Mouse (Mus musculus): ENCODE data around the gene Sox6. TPM values are rescaled to one million over a fixed set of nuclear protein-coding genes. Genes with fewer than 3 reads are reported as not detected.

Gene Sox6
- 11.3 and 16.0 TPM in 2 replicates for polyA plus RNA-seq (2015; fragmentation: Nextera tagmentation; extraction: Ambion mirVana)

GRCm38 (mm10) chr7:116038511-116038910, at the start of gene Sox6:
Sox6 (minus strand) TSS chr7:116038796.

DNA sequence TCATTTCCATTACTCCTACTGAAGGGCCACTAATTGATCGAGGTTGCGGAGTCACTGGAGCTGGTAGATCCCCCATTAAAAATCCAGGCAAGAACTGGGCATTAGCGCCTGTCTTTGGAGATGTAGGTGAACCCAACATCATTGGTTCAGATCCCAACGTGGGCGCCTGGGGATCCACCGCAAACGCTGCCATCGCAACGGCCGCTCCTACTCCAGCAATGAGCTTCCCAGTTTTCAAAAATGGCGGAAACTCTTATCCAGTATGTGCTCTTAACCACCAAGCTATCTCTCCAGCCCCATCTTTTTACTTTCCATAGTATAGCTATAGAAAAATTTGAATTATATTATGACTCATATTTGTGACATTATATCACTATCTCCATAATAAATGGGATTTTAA, 45.8 kb upstream of the Sox6 start, which contains the start of gene Gm4353:
TSS of gene Gm4353 (minus strand) at position 270 of the 400 bp plus-strand sequence.

DNA sequence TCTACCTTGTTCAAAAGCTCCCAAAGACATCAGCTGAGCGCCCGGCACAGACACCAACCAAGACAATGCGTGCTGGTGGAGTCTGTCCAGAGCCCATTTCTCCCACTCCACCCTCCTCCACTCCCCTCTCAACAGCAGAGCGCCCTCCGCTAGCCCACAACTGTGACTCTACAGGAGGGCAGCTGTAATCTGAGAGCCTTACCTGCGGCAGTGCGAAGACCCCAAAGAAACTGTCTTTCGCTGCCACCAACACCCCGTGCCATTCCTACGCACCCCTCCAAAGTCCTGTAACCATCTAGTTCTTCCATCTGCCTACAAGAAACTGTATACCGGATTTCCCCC, 571 bp upstream of the Sox6 start, which contains the start of gene 1110004F10Rik:
TSS of gene 1110004F10Rik (plus strand) at position 202 of the 342 bp plus-strand sequence.

Other genes with a start within 250 kb of the Sox6 start
- 233 and 246 TPM in 2 replicates for gene 1110004F10Rik, start 601 bp upstream of the Sox6 start, polyA plus RNA-seq (2015; fragmentation: Nextera tagmentation; extraction: Ambion mirVana)
- 0.24 and 0.87 TPM in 2 replicates for gene Gm4353, start 45.8 kb upstream of the Sox6 start, polyA plus RNA-seq (2015; fragmentation: Nextera tagmentation; extraction: Ambion mirVana)

Measured in adrenal gland, postnatal 0 days (tissue).